Mouse (Mus musculus) lung, adult 18-20 months (tissue): ENCODE measurements at regions not wholly inside any gene's neighbourhood (a gene's known extent, or its start where the extent isn't known, plus 50 kb on each side); places are given as distances from the start of the nearest gene placed in this dataset.

Experiments
- DNase-seq, 2 experiments: peaks; one replicate each; pipeline ENCODE4 v3.0.0; 2022; ENCODE audit warnings: mixed read lengths in 2 of 2

DNA sequence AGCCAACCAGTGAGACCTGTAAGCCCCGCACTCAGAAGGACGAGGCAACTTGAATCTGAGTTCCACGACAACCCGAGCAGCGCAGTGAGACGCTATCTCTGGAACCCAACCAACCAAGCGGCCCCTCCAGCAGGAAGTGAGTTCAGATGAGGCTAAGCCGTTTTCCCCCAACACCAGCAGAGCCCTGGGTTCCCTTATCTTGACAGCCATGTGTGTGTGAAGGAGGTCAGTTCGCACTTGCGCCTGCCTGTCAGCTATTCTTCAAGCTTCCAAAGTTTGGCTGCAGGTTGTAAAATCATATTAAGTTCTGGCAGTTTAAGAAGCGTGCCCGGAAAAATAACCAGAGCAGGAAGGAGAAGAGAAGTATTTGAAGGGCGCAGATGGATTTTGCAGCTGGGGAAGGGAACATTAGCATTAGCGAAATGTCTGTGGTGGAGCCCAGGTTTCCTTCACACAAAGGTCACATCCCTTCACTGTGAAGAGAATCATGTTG, 368.8 kb upstream of the Trib2 start:
- DNase-seq, result peak; percentile 6 to 16

DNA sequence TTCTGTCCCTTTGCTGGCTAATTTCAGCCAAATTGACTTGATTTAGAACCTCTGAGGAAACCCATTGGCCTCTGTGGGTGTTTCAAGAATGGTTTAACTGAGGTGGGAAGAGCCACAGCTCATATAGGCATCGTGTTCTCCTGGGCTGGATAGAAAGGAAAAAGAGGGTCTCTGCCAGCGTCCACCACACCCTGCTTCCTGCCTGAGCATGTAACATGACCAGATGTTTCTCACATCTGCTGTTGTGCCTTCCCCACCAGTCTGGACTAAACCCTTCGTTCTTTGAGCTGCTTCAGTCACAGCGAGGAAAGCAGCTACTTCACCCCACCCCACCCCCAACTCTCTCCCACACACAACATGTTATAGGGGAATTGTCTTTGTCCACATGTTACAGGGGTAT, 366.3 kb upstream of the Trib2 start:
- DNase-seq, result no peak

DNA sequence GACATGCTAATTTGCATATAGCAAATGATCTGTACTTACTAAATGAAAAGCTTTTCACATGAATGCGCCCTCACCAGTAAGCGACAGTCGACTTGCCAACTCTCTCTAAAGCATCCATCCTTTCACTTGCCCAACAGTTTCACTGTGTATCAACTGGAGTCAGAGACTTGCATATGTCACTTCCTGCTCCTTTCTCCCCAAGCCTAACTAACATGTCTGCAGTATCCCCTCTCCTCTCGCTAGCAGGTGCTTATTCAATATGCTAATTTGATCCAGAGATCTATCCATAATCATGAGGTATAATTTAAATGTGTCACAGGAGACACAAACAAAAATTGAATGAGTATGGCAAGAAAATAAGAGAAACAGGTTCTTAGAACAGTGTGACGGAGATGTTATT, 364.9 kb upstream of the Trib2 start:
- no peak for DNase-seq

DNA sequence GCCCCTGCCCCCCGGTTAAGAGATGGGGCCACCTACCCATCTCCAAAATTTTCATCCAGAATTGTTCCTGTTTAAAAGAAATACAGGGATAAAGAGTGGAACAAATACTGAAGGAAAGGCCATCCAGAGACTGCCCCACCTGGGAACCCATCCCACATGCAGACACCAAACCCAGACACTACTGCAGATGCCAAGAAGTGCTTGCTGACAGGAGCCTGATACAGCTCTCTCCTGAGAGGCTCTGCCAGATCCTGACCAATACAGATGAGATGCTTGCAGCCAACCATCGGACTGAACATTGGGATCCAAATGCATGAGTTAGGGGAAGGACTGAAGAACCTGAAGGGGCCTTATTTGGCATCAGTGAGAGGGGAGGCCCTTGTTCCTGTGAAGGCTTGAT, 363.2 kb upstream of the Trib2 start:
- DNase-seq, result no peak

DNA sequence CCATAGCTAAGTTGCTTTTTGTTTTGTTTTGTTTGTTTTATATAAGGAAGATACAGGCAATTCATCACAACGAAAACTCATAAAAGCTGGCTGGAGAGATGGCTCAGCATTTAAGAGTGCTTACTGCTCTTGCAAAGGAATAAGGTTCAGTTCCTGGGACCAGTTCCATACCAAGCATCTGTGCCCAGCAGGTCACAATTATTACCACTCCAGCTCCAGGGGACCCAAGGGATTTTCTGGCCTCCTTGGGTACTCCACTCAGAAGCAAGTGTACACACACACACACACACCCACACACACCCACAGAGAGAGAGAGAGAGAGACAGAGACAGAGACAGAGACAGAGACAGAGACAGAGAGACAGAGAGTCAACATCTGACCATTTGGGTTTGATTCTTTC, 359.6 kb upstream of the Trib2 start:
- DNase-seq, result no peak

DNA sequence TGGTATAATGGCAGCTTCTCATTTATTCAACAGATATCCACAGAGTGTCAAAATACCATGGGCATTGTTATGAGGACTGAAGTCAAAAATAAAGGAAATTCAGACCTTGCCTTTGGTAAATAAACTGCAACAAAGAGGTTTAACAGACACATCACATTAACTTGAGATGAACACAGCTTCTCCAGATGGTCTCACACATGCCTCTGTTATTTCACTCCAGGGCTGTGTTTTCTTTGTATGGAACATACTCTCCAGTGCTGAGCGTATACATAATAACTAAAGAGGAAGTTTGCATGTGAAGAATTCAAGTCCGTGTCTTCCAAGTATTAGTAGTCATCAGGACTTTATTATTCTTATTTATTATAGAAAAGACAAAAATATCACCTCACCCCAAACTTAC, 355.5 kb upstream of the Trib2 start:
- no peak for DNase-seq

DNA sequence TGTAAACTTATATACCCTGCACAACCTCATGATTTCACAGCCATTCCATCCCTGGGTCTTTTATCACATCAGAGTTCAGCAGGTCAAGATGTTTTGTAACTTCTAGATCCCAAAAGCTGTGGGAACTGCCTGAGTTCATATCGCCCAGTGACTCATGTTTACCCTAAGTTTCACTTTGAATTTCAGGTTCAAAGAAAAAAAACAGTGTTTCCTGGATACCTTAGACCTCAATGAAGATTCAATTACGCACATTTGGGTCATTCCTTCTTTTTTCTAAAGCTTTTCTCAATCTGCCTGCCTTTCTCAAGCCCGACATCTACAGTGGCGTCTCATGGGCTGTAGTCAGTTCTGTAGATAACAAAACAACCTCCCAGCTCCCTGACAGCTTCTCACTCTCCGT, 354.9 kb upstream of the Trib2 start:
- no peak for DNase-seq

DNA sequence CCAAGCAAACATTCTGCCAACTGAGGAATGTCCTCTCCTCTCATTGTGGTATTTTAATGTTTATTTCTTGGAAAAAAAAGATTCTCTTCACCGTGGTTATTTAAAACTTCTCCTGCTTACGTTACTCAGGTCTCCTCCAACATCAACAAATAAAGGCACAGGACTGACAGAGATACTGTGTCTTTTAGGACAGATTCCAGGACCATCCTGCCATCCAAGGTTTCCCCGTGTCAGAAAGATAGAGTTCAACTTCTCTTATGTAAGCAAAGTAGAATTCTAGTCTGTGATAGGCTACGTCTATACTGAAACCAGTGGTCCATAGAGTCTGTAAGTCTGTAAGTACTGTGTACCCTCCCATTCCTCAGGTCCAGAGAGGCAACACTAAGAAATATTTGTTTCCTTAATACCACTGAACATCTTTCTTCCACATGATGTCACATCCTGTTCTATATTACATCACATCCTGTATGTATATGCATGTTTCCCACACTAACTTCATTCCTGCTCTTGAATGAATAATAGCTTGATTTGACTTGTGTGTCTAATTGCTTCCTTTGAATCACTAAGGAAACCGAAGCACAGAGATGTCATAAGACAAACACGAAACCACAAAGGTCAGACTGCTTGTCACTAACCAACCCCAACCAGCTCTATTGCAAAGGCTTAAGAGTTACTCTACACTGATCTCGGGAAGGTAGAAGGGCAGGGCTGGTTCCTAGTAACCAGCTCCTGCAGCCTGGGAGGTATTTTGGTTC, 353.2 kb upstream of the Trib2 start:
- no peak for DNase-seq

DNA sequence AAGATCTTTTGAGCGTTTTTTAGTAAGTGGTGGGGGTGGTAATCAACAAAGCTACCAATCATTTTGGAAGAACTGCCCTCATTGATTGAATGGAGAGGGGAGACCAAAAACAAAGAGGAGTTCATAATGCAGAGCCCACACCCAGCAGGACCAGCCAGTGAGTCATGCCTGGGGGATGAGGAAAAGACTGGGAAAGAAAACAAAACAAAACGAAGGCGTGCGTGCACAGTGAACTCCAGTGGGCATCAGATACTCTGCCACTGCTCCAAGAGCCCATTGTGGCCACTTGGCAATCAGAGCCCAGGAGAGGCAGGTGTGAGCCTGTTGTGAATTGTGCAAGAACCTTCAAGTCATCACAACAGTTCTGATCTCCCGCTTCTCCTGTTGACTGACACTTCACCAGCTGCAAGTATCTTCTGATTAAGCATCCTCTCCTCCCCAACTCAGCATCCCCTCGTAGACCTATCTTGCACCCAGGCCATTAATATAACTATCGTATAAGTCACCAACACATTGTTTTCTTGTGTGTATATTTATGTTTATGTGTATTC, 351.1 kb upstream of the Trib2 start:
- peak in 1 of 2 experiments; percentile 5 for DNase-seq

DNA sequence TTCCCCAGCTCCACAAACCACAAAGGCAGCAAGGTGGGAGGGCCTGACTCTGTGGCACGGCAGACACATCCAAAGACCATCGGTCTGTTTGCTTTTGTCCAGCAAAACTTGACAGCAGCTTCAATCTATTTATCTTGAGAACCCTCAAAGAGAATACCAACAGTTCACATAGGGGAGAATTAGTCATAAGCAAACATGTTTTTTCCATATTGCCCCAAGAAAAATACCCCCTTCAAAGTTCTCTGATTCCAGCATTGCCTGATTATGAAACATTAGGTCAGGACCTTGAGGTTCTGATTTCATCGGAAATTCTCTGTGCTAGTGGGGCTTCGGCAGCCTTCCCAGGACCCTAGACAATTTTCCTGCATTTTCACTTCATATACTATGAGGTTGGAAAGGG, 348.4 kb upstream of the Trib2 start:
- no peak for DNase-seq

DNA sequence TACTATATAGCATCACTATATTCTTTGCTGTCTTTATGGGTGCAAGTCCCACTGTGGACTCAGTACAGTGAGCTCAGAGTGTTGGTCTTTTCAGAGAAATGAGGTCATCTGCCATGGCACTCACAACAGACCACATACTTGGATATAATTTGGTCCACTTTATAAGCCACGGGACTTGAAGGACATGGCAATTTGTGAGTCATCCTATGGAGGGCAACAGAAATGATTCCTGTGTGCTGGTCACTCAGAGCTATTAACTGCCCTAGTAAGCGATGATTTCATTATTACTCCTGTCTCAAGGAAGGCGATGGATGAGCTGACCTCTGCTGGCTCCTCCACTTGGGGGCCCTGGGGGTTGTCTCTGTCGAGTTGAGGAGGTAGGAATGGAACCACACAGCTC, 345.2 kb upstream of the Trib2 start:
- no peak for DNase-seq

DNA sequence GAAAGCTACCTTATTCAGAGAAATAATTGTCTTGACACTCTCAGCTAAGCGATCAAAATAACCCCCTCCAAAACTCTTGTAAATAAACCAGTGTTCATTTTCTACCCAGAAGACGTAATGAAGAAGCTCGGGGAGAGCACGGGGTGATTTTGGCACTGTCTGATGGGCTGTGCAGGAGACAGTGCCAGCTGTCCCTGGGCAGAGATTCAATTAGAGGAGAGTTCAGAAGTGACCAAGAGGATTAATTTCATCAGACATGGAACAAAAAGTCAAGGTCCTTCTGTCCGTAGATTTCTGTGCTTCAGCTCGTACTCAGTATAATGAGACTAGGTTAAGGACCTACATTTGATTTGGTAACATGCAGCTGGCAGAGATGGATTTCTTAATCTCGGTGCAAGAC, 341.2 kb upstream of the Trib2 start:
- DNase-seq, result no peak

DNA sequence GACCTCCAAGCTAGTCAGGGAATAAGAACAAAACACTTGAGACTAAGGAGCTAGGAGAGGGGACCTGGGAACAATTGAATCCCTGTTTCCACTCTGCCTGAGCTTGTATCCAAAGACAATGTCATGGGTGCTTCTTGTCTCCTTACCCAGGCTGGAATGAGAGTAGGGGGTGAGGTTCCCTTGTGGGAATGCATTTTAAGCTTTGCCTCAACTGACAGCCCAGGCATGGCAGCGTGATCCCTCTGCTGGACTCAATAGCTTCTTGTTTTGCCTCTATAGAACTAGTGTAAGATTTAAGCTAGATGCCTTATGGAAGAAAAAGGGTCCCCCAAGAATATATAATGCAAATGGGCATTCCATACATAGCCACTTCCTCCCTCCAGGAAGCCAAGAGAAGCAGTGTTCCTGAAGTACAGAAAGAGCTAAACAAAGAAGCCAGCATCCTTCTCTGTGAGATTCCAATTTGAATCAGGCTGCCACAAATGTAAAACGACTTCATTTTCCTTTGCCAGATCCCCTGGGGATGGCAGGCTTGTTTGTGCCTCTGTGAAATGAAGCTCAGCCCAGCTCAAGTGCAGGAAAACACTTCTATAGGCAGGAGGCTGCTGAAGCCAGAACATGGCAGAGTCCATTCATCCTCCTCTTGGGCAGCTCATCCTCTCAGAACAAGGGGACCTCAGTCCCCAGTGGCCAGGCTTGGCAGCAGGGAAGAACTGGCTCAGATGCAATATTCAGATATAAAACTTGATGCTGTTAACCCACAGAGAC, 339.3 kb upstream of the Trib2 start:
- DNase-seq, result no peak

DNA sequence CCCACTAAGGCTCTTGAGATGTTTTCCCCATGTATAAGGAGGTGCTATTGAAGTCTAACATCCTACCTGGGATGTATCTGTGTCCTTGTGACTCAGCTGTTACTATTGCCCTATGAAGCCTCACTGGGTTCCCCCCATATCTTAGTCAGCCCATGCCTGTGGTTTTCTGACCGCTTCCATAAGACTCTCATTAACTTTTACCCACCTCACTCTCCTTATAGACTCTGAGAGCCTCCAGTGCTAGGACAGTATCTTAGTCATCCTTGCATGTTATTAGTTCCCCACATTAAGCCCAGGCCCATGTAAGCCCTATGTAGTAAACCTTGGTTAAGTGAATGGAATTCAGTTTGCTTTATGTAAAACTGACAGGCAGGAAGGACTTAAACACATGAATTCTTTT, 337.5 kb upstream of the Trib2 start:
- no peak for DNase-seq

DNA sequence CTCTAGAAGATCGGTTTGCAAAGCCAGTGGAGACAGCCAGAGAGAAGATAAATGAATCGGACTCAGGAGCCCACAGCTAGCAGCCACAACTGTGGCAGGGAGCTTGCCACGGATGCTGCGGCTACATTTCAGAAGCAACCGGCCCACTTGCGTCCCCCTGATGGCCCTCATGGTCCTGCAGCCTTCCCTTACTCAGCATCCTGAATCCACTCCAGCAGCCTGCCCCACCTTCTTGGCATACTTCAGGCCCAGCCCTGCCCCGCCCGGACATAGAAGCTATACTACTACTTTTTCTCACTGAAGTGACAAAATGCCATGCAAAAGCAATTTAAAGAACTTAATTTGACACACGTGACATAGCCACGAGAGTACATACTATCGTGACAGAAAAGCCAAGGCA, 335.4 kb upstream of the Trib2 start:
- no peak for DNase-seq

DNA sequence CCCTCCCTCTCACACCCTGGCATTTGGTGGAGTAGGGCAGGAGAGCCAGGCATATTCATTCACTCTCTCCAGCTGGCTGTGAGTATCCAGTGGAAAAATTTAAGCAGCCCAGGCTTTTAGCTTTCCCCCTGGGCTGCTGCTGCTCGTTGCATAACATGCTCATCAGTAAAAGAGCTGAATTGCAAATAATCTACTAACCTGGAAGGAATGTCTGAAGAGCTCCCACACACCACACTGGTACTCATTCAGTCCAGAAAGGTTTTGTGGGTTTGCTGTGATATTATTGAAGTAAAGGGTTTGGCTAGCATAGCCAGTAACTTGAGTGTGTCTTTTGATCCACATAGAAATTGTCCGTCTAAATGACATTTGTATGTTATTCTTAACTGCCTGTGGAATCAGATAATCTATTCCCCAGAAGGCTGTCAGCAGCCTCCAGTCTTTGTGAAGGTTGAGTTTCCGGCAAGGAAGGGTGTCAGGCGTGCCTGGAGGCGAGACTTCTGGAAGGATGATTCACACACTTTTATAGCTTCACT, 334.5 kb upstream of the Trib2 start:
- peak in 1 of 2 experiments; percentile 5 for DNase-seq

DNA sequence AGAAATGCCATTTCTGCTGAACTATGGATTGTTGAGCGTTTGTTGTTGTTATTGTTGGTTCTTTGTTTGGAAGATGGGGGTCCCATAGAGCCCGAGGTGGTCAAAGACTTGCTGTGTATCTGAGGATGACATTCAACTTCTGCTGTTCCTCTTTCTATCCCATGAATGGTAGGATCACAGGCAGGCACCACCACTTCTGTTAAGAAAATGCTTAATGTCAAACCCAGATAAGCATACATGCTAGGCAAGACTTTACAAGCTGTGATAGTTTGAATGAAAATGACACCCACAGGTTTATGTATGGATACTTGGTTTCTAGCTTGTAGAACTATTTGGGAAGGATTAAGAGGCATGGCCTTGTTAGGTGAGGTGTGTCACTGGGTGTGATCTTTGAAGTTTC, 330.2 kb upstream of the Trib2 start:
- no peak for DNase-seq

DNA sequence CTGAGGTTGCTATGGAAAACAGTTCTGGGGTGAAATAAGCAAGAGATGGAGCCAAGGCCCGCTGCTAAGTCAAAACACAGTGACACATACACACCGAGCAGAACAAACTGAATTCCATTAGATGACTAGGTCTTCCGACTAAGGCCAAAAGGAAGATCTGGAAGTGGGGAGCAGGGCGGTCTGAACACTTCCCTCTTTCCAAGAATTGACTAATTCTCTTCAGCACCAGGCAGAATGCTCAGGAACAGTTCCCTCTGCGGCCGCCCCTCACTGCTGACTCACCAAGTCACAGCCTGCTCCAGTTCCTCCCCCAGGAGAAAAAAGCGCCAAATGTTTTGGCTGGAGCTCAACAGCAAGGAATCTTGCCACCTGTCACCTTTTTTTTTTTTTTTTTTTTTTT, 328.9 kb upstream of the Trib2 start:
- DNase-seq, result peak; percentile 17 to 28

DNA sequence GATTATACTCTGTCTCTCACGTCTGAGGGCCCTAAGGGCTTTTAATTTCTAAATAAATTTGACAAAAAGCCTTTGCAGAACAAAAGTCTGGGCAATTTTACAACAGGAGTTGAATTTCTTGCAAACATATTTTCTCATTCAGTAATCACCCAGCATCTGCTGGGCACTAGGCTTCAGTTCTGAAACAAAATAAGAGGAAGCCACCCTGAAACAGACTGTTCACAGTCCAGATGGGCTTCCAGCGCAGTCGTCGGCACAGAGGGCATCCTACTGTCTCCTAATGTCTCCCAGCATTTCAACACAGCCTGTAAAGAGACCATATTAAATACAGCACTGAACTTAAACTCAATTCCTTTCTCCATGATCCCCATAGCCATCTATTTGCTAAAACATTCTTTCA, 324.5 kb upstream of the Trib2 start:
- DNase-seq, result no peak

DNA sequence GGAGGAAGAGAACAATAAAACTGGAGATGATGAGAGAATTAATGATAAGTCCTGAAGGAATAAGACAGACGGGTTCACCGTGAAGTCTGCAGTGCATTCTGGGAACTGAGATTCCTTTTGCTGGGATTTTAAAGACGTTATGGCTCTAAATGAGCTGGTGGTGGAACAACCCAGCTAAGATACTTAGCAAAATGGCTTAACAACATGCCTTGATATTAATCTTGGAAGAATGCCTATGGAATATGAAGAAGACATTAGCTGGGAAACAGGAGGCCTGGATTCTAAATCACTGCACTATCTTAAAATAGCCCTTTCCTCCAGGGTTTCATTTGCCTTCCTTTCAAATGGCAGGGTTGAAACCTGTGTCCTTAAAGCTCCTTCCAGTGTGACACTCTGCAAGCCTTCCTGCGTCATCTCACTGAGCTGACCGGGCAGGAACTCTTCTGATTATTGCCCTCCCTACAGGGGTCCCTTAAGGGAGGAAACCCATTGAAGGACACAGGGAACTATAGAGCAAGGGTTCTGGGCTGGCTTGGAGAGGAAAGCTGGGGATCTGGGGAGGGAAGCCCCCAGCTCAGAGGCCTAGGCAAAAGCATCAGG, 323.9 kb upstream of the Trib2 start:
- no peak for DNase-seq

DNA sequence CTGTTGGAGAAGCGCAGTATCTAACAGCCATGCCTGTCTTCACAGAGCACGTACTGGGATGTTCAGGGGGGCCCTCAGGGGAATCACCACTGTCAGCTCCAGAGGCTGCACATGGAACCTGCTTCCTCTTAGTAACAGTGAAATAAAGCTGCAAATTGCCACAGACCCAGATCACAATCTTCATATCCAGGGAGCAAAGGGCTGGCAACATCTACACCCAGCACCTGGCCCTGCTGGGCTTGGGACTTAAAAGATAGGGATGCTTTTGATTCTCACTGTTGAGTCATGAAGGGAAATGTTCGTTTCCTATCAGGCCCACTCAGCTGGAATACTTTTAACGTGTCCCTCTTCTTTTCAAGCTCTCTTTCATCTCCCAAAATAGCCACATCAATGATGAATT, 322.4 kb upstream of the Trib2 start:
- no peak for DNase-seq

DNA sequence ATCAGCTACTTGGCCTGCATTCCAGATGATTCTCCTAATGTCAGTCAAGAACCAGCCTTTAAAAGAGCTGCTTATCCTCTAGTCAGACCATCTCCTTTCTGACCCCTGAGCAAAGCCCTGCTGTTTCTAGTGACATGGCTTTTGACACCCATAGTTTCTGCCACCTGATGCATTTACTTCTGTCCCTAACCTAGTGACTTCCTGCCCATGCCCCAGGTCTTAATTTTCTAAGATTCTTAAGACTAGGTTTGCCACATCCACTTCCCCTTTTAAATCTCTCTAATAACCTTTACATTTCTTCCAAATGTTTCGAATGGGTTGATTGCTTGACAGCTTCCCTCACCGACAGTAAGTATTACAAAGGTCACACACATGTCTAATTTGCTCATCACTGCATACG, 321.1 kb upstream of the Trib2 start:
- DNase-seq, result no peak

DNA sequence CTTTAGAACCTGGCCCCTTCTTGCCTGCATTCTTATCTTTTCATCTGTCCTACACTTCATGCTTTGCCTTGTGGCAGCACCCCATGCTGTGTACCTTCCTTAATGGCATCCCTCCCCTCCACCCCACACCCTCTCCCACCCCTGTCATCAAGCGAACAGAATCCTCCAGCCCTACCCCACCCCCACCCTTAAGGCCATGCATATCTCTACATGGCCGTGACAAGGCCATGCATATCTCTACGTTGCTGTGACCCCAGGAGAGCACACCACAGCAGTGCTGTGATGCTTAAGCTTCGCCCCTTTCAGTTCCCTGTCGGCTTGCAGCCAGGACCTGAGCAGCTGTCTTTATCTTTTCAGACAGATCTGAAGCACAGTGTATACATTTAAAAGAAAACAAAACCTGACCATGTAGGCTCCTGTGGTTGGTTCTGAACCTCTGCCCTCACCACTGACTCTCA, 319.5 kb upstream of the Trib2 start:
- DNase-seq, result no peak
